Mouse (Mus musculus): Measurements from ENCODE around the gene Fsd1.

Gene Fsd1

GRCm38 (mm10) chr17:56030238-56030870 is 44.0 kb downstream of the Fsd1 start:
- DNase-seq (ENCODE audit: low spot score): no peak

DNA sequence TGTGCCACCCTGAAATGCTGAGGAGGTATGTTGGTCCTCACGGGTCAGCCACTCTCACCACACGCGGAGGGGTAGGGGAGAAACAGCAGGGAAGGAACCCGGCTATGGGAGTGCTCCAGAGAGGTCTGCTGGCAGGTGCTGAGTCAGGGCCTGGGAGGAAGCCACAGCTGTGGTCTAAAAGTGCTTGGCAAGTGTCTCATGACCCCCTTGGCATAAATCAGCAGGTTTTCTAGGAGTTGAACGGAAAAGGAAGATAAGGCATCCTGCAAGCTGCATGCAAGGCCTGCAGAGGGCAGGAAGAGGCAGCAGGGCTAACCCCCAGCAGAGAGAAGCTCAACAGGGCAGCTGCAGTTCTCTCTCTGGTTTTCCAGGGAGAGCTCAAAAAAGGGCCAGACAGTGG is 44.6 kb downstream of the Fsd1 start:
- no peak for DNase-seq (ENCODE audit: low spot score)

- no peak for DNase-seq (ENCODE audit: low spot score)
Measured at GRCm38 (mm10) chr17:56031431-56031830, 45.1 kb downstream of the Fsd1 start.

GRCm38 (mm10) chr17:56032127-56032733 is 45.9 kb downstream of the Fsd1 start:
- DNase-seq (ENCODE audit: low spot score): no peak

- DNase-seq (ENCODE audit: low spot score): no peak
Measured at GRCm38 (mm10) chr17:56032831-56033230, 46.5 kb downstream of the Fsd1 start.

DNA sequence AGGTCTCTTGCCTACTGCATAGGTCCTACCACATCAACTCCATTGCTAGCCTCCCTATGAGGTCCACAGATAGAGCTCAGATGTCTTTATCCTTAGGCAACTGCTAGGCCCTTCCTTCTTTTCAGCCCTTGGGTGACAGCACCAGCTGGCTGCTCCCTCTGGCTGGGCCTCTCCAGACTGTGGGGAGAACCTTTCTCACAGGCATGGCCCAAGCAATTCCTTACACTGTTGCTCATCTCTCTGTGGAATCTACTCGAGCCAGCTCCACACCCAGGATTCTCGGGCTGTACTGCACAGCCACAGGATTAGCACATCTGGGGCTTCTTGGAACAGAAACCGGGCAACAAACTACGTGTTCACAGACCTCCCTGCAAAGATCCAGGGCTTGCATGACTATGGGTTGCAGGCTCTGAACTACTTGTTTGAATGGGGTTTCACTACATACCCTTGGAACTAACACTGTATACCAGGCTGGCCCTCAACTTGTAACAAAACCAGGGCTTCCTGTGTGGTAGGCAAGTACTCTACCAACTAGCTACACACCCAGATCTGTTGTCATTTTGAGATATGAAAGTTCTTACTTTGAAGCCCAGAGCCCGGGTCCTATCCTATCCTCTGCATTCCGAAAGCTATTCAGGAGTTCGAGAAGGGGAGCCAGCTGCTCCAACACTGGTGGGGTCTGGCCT is 47.9 kb downstream of the Fsd1 start:
- DNase-seq (ENCODE audit: low spot score): no peak

- no peak for DNase-seq (ENCODE audit: low spot score)
Measured at GRCm38 (mm10) chr17:56034726-56035100, 48.4 kb downstream of the Fsd1 start.

- DNase-seq (ENCODE audit: low spot score): no peak
Measured at GRCm38 (mm10) chr17:56035216-56035615, 48.9 kb downstream of the Fsd1 start.

DNA sequence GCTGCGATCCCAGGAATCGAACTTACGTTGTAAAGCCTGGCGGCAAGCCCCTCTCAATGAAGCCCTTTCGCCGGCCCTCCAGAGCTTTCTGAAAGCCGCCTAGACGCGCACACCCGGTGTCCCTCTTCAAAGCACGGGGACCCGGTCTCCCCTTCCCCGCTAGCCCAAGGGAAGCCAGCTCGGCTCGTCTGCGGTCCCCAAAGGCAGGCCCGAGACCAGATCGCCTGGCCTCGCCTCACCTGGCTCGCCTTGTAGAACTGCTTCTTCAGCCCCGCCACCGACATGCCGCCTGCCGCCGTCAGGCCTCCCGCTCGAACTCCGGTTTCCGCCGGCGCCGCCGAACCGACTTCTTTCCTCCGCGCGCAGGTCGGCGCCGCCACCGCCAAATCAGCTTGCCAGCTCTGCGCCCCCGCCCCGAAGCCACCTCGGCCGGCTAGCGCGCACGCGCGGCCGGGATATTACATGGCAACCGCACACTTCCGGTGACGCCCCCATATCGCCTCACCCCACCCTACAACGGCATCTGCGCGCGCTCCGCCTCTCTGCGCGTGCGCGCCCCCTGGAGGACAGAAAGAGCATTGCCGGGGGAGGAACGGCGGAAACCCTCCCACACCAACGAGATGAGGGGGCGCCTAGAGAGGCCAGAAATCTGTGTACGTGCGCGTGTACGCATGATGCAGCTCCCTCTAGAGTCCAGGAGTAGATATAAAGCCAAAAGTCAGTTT is 50.0 kb downstream of the Fsd1 start, which contains the start of gene Sh3gl1:
Gene Sh3gl1, minus strand, starts transcription at position 460 of the 725 bp plus-strand sequence.
- DNase-seq (ENCODE audit: low spot score): peak; percentile 99

DNA sequence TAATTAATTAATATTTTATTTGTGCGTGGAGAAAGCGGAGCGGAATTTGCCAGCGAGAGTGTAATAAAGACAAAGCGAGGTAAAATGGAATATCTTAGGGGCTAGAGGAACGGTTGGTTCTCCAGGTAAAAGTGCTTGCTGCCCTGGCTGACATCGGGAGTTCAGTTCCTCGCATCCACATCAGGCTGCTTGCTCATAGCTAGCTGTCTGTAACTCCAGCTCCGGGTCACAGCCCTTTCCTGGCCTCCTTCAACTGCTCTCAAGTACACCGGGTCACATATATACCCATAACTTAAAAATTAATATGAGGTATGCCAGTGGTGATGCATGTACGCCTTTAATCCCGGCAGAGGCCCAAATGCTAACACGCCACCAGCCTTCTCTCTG is 50.6 kb downstream of the Fsd1 start:
- DNase-seq (ENCODE audit: low spot score): no peak

DNA sequence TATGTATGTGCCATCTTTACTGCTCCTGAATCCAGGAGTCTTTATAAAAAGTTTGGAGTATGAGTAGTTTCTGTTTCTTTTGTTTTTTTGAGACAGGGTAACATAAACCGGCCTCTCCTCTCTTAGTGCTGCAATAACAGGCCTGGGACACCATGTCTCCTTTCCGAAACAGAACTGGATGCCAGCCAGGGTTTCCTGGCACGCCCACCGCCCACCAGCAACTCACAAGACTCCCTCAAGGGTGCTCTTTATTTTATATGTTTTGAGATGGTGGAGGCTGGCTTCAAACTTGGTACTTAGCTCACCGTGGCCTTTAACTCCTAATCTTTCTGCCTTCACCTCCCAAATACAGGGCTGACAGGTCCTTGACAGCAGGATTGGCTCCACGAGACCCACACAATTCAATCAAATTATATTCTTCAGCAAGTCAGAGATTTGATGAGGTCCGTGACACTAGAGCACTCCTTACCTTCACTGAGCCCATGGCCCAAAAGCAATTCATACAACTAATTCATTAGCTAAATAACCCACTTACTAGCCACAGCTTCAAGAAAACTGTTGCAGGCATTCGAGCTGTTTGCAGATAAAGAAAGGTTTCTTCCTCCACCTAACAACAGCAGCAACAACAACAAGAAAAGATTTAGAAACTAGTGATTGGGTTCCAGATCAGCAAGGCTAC is 52.4 kb downstream of the Fsd1 start:
- peak; percentile 68 for DNase-seq (ENCODE audit: low spot score)

DNA sequence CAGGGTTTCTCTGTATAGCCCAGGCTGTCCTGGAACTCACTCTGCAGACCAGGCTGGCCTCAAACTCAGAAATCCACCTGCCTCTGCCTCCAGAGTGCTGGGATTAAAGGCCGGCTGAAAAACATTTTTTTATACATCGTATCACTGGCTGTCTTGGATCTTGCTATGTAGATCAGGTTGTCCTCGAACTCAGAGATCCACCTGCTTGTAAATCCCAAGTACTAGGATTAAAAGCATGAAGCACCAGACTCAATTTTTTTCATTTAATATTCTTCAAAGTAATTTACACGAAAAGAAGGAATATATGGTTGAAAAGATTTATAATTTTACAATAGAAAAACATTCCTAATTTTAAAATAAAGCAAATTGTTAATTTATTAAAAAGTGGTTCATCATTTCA is 53.0 kb downstream of the Fsd1 start:
- no peak for DNase-seq (ENCODE audit: low spot score)

- peak; percentile 96 for DNase-seq (ENCODE audit: low spot score)
Measured at GRCm38 (mm10) chr17:56040030-56040856, 53.9 kb downstream of the Fsd1 start, which contains the start of gene Chaf1a. Chaf1a (plus strand) TSS chr17:56040439.

DNA sequence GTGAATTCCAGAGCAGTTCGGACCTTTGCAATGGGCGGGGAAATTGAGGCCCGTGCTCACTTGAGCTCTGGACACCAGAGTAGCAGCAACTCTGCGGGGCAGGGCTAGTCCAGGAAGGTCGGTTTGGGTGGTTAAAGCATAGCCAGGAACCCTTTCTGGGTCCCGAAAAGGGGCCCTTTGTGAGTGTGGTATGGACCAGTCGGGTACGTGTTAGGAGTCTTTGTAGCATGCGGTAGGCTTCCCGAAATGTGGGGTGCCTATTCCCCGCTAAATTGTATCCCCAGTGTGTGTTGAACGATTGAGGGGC is 54.5 kb downstream of the Fsd1 start:
- DNase-seq (ENCODE audit: low spot score): no peak
